Mouse (Mus musculus): Measurements from ENCODE around the gene Anapc15-ps. TPM values are rescaled to one million over a fixed set of nuclear protein-coding genes. Genes with fewer than 3 reads are reported as not detected.
"Not testable (repeated sequence)": the region's sequence is repeated elsewhere in the genome, so short reads cannot be mapped to it uniquely, and the experiment has no call there.

Anapc15-ps gene
- total RNA-seq, 2 experiments from 2014 or later = not detected

DNA sequence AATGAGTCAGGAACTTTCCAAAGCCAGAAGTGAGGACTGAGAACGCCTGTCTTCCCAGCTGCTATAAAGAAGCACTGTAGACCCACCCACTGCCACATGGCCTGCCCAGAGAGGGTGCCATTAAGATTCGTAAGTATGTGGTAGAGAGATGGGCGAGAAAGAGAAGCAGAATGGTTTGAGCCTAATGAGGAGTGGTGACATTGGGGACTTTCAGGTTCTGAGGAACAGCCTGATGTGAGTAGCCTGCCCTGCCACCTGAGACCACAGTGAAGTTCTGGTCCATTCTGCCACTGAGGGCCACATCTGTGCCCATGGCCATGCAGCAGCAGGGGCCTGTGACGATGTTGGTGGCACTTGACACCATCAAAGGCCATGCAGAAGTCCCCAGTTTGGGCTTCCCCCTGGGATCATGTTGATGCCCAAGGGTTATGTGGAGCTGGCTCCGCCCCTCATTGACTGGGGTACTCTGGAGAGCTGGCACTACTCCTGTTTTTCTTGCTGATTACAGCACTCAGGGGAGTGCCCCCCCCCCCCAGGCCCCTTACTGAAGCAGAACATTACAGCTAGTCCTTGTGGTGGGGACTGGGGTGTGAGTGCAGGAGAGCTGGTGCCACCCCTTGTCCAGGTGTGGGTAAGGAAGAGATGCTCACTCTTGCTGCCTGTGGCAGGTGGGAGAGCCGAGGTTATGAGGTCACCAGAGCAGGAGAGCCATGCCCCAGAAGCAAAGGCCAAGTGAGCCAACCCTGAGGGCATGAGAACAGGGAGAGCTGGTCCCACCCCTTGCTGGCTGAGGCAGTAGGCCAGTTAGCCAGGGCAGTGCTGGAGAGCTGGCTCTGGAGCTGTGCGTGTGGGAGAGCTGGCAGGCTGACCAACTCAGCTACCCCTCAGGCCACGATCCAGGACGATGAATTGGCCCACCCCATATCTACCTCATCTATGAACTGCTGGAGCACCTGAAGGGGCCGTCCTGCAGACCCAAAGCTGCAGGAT is 16.7 kb downstream of the Anapc15-ps start:
- Histone ChIP-seq H3K27ac (no peak overlapping the region), H3K4me3 (no peak overlapping the region)
- no peak for DNase-seq (ENCODE audit: low spot score in 2 of 2)
- TF ChIP-seq CTCF (conservative IDR thresholded peaks at IDR 0.05) = no peak

DNA sequence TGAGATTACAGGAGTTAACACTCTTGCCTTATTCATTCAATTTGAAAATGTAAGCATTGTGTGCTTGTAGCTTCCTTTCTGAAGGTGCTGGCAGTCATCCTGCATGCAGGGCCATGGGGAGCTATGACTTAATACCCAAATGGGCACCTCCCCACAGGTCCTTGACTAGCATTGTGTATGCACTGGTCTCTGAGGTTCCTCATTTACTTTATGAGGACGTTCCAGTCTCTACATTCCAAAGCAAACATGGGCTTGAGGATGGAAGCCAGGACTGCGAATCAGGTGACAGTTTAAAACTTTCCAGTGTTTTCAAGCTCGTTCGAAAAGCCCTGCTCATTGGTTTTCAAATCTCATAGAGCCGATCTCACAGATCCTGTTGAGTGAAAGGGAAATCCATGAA is 21.1 kb downstream of the Anapc15-ps start:
- no peak overlapping the region for H3K4me3 ChIP-seq
- no peak for DNase-seq (ENCODE audit: low spot score in 2 of 2)
- TF ChIP-seq CTCF (conservative IDR thresholded peaks at IDR 0.05) = no peak
- H3K27ac ChIP-seq = no peak overlapping the region

DNA sequence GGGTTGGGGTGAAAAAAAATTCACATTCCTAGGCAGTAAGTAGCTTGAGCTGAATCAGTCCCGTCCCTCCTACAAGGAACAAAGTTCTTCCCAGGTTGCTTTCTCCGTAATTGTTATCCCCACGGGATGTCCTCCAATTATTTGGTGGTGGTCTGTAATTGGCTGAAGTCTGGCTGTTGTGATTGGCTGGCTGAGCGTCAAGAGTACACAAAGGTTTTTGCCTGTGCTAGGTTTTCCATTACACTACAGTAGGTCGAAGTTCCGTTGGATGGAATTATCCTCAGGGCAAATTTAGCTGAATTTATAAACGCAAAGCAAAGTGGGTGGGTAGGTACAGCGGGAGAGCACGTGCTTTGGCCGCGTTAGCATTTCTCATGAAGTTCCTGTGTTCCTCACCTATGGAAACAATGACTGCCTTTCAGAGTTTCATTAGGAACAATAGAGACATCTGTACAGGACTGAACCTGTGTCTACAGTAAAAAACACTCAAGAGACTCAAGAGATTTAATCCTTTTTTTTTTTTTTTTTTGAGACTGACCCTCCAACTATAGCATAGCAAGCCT is 24.8 kb downstream of the Anapc15-ps start:
- no peak for TF ChIP-seq CTCF (conservative IDR thresholded peaks at IDR 0.05)
- Histone ChIP-seq H3K27ac (no peak overlapping the region), H3K4me3 (no peak overlapping the region)
- no peak for DNase-seq (ENCODE audit: low spot score in 2 of 2)

DNA sequence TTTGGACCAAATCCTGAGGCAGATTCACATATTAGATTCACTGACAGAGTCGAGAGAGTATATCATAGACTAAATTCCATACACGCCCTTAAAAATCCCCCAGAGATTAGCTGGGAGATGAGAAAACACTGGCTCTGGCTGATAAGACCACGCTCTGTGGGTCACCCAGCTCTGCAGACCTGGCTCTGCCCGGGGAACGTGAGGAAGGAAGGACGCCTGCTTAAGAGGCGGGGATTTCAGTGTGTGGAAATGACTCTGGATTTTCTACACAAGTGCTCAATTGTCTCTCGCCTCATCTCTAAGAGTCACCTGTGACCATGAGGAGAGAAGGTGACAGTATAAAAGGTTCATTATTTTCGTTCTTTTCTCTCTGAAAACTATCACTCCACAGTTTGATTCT is 26.1 kb downstream of the Anapc15-ps start:
- no peak overlapping the region for H3K4me3 ChIP-seq
- no peak for TF ChIP-seq CTCF (conservative IDR thresholded peaks at IDR 0.05)
- no peak for DNase-seq (ENCODE audit: low spot score in 2 of 2)
- H3K27ac ChIP-seq = no peak overlapping the region

DNA sequence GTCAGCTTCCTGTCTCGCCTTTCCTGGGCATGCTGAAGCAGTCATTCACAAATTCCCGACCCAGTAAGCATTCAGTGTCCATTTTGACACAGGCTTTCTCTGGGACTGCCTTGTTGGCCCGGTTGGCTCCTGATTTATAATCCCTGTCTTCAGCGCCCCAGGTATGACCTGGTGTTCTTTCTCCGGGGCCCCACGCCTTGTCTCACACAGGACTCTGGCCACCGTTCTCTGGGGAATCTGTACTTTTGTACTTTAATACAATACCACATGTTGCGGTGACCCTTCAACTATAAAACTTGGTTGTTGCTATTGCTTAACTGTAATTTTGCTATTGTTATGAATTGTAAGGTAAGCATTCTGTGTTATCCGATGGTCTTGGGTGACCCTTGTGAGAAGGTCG is 26.7 kb downstream of the Anapc15-ps start:
- DNase-seq (ENCODE audit: low spot score in 2 of 2) = no peak
- H3K4me3 ChIP-seq = no peak overlapping the region
- H3K27ac ChIP-seq = no peak overlapping the region
- TF ChIP-seq CTCF (conservative IDR thresholded peaks at IDR 0.05) = no peak

DNA sequence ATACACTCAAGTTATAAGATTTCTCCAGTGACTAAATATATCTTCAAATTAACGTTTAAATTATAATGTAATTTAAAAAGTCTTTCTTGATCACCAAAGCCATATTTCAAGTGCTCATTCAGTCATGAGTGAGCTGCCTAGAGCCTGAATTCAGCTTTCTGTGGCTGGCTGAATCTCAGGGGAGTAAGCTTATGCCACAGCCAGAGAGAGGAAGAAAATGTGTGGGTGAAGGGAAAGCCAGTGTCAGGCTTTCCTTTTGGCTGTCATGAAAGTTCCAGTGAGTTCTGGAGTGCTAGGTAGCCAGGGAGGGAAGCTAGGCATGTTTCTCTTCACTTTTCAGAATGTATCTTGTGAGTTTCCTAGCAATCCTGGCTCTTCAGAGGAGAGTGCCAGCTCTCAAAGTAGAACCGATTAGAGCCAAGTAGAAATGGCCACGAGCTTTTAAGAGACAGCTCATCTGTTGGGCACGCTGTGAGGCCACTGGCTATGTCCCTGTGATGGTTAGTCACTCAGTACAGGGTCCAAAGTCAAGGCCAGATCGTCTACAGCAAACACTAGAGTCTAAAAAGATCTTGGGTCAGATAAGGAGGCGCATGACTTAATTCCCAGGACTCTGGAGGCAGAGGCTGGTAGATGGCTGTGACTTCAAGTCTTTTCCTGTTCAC is 29.4 kb downstream of the Anapc15-ps start:
- H3K27ac ChIP-seq = no peak overlapping the region
- no peak for DNase-seq (ENCODE audit: low spot score in 2 of 2)
- no peak for TF ChIP-seq CTCF (conservative IDR thresholded peaks at IDR 0.05)
- H3K4me3 ChIP-seq = no peak overlapping the region

DNA sequence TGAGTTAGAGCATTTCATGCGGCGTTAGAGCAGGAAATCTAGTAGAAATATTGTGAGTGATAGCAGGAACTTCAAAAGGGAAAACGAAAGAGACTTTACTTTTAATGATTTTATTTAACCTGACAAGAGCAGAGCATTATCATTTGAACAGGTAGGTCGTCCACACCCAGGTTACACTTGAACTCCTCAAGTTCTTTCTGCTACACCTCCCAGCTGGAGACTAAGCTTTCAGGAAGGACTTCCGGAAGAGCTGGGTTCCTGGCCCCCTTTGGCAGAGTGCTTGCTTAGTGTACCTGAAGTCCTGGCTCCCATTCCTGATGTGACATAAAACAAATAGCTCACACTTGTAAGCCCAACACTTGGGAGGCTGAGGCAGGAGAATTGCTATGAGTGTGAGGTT is 30.2 kb downstream of the Anapc15-ps start:
- TF ChIP-seq CTCF (conservative IDR thresholded peaks at IDR 0.05) = no peak
- Histone ChIP-seq H3K27ac (no peak overlapping the region), H3K4me3 (no peak overlapping the region)
- no peak for DNase-seq (ENCODE audit: low spot score in 2 of 2)

DNA sequence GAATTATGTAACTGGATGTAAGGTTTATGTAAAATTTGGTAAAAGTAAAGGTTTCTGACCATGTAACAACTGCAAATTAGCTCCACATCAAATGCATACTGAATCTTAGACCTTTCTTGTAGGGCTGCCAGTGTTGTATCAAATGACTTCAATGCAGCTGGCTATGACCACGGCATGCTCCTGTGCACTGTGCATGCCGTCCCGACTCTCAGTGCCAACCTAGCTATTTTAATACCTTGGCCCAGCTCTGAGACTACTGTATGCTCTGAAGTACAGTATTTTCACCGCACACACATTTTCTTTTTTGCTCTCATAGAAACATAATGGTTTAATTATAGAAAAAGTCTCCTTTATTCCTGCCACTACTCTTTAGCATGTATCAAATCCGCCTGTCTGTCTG is 31.9 kb downstream of the Anapc15-ps start:
- Histone ChIP-seq H3K4me3 (no peak overlapping the region), H3K27ac (no peak overlapping the region)
- no peak for TF ChIP-seq CTCF (conservative IDR thresholded peaks at IDR 0.05)
- no peak for DNase-seq (ENCODE audit: low spot score in 2 of 2)

DNA sequence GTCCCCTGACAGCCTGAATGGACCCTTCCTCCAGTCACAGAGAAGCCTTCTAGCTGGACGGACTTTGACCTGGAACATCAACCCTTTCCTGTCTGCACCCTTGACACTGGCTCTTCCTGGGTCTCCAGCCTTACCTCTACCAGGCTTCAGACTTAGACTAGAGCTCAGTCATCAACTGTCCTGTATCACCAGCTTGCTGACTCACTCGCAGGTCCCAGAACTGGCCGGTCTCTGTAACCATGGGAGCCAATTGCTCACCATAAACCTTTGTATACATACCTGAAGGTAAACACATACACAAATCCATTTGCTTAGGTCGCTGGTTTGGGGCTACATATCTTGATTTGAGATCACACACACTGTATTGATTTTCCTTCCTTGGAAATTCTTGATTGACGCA is 33.8 kb downstream of the Anapc15-ps start:
- DNase-seq (ENCODE audit: low spot score in 2 of 2) = no peak
- Histone ChIP-seq H3K27ac (no peak overlapping the region), H3K4me3 (no peak overlapping the region)
- no peak for TF ChIP-seq CTCF (conservative IDR thresholded peaks at IDR 0.05)

DNA sequence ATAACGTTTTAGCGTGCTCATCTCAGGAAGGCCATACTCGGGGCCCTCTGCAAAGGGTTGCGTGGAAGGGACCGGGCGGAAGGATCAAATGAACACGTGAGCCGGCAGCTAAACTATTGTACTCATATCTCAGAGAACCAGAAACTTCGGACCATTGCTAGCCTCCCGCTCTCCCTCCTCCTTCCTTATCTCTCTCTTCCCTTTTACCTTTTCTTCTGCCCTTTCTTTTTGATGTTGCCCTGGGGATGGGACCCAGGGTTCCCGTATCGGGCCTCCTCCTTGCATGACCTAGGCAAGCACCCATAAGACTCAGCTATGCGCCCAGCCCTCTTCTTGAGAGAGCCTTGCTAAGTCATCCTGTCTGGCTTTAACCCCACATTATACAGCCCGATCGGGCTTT is 38.5 kb downstream of the Anapc15-ps start:
- TF ChIP-seq CTCF (conservative IDR thresholded peaks at IDR 0.05) = no peak
- no peak overlapping the region for H3K27ac ChIP-seq
- no peak for DNase-seq (ENCODE audit: low spot score in 2 of 2)

DNA sequence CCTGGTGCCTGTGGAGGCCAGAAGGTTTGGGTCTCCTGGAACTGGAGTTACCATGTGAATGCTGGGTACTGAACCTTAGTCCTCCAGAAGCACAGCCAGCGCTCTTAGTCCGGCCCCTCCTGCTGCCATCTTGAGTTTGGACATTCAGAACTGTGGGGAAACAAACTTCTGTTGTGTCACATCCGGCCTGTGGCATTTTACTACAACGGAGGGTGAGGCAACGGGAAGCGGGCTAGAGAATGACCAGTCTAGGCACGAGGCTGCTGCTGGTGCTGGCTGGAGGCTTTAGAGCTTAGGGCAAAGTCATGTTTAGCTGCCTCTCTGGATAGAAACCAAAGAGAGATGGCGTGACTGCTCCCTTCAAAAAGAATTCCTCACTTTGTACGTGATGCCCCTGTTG is 39.0 kb downstream of the Anapc15-ps start:
- H3K4me3 ChIP-seq = no peak overlapping the region
- no peak overlapping the region for H3K27ac ChIP-seq
- no peak for DNase-seq (ENCODE audit: low spot score in 2 of 2)
- no peak for TF ChIP-seq CTCF (conservative IDR thresholded peaks at IDR 0.05)

More for the DNA sequence above, 38.5 kb downstream of the Anapc15-ps start:
- no peak overlapping the region for H3K4me3 ChIP-seq

DNA sequence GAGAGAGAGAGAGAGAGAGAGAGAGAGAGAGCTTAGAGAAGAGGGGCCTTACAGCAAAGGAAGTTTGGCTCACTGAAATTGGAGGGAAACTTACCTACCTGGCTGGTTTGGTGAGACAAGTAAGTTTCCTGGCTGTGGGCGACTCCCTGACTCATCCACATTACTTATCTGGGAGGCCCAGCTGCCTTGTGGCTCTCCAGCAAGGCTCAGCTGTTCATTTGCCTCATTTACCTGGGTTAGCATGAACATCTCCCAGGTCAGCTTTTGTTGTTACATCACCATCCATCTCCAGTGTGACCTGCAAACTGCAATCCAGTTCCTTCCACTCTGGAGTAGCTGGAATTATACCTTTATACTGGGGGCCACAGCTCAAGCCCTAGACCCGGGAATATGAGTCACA is 41.7 kb downstream of the Anapc15-ps start:
- Histone ChIP-seq H3K27ac (no peak overlapping the region), H3K4me3 (no peak overlapping the region)
- no peak for DNase-seq (ENCODE audit: low spot score in 2 of 2)
- TF ChIP-seq CTCF (conservative IDR thresholded peaks at IDR 0.05) = no peak

DNA sequence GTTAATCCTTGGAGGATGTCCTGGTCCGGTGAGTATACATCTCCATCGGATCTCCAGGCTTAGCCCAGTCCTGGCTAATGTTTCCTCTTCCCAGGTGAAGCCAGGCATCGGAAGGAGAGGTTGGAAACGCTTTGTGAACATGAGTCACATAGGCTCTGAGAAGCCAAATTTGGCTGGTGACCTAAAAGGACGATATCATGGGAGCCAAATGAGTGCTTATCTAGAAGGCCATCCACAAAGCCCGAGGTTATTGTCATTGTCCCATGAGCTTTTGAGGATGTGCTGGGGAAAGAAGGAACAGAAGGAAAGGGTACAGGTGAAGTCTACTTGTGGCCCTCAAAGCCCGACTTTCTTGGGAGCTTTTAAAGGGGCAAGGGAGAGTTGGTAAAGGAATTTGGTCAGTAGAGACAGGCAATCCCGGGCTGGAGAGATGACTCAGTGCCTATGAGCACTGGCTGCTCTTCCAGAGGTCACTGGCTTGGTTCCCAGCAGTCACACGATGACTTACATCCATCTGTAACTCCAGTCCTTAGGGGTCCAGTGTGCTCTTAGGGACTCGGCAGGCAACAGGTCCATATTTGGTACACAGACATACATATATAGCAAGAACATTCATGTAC is 42.4 kb downstream of the Anapc15-ps start:
- no peak overlapping the region for H3K27ac ChIP-seq
- DNase-seq (ENCODE audit: low spot score in 2 of 2) = no peak
- TF ChIP-seq CTCF (conservative IDR thresholded peaks at IDR 0.05) = no peak
- H3K4me3 ChIP-seq = no peak overlapping the region

DNA sequence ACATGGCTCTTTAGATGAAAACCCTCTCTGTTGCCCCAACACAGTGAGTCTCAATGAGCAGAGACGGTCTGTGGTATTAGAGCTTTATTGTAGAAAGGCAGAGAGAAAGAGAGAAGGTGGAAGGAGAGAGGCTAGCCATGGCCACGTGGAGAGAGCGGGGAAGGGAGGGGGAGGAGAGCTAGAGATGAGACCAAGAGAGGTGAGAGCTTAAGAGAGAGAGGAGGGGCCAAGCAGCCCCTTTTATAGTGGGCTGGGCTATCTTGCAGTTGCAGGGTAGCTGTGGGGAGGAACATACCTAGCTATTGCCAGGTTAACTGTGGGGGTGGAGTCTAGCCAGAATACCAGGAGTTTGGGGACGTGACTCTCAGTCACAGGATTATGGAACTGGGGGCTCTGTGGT is 43.1 kb downstream of the Anapc15-ps start:
- DNase-seq (ENCODE audit: low spot score in 2 of 2); H3K4me3 ChIP-seq; H3K27ac ChIP-seq: not testable (repeated sequence)

All from layer of hippocampus, adult 2 months (tissue).